Mouse (Mus musculus) thymus, adult 2 months (tissue): ENCODE data around the gene Hic2. TPM values are rescaled to one million over a fixed set of nuclear protein-coding genes. Genes with fewer than 3 reads are reported as not detected.

Experiments used
- DNase-seq: peaks from one replicate; pipeline ENCODE4 v3.0.0; 2021
- H3K27ac ChIP-seq: fragments of 200-500 bp; 2 replicates; pipeline ENCODE4 v1.5.1; 2012; ENCODE audit warnings: low read length, control low read depth; ENCODE audit not compliant: control insufficient read depth, insufficient read depth
- H3K27me3 ChIP-seq: fragments of 200-500 bp; 2 replicates; pipeline ENCODE4 v1.6.1; 2012; ENCODE audit warnings: mild to moderate bottlenecking, low read length, moderate library complexity, mixed read lengths; ENCODE audit not compliant: control insufficient read depth, insufficient read depth
- H3K36me3 ChIP-seq: fragments of 200-500 bp; 2 replicates; pipeline ENCODE4 v1.6.1; 2012; ENCODE audit warnings: mild to moderate bottlenecking, low read length, moderate library complexity; ENCODE audit not compliant: control insufficient read depth, insufficient read depth
- H3K4me1 ChIP-seq: fragments of 200-500 bp; replicated peaks from 2 replicates; pipeline ENCODE4 v1.6.1; 2012; ENCODE audit warnings: low read length; ENCODE audit not compliant: control insufficient read depth, insufficient read depth
- H3K4me3 ChIP-seq: fragments of 200-500 bp; 2 replicates; pipeline ENCODE4 v1.5.1; 2012; ENCODE audit warnings: mild to moderate bottlenecking, low read length, control low read depth, moderate library complexity; ENCODE audit not compliant: control insufficient read depth, insufficient read depth
- CTCF ChIP-seq: fragments of 200-500 bp; IDR thresholded peaks from 2 replicates; pipeline ENCODE4 v1.5.1; 2012; ENCODE audit warnings: mild to moderate bottlenecking, control low read depth, low read length, moderate library complexity, borderline replicate concordance; ENCODE audit not compliant: control insufficient read depth, poor library complexity, insufficient read depth; ENCODE audit errors: extremely low read depth
- POLR2A ChIP-seq: fragments of 200-500 bp; IDR thresholded peaks from 2 replicates; pipeline ENCODE4 v1.6.1; 2012; ENCODE audit warnings: mild to moderate bottlenecking, low read length, control low read depth, moderate library complexity; ENCODE audit not compliant: control insufficient read depth, poor library complexity, insufficient read depth; ENCODE audit errors: extremely low read depth
- WGBS: fragments of 180-500 bp; shearing (Covaris S2); methylation state at CpG from one replicate; pipeline ENCODE4 v1.1.7; 2018; 5-methylcytosine and 5-hydroxymethylcytosine counted together
- polyA plus RNA-seq: library from polyadenylated mRNA; depleted of rRNA; stranded (reverse); fragments of >200 nt; gene quantifications from 2 replicates; pipeline ENCODE4 v1.2.3, GENCODE M21; 2012

Gene Hic2
- polyA plus RNA-seq, 1 experiment: 6.0 TPM

DNA sequence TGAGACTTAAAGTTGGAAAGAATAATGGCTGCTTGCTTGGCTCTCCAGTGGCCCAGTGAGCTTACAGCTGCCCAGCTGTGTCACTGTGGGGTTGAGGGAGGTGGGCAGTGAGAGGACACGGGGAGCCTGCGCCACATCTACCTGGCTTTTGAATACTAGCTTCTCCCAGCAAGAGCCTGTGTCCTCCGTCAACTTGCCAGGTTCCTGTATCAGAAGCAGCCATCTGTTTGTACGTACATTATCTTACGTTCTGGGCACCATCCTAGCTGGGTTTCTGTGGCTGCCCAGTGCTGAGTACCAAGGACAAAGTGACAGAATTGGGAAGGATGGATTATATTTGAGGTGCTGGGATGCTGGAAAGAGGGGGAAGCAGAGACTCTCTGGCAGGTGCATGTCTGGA, 36.5 kb downstream of the Hic2 start:
- Histone ChIP-seq H3K4me3 (no peak overlapping the region), H3K27me3 (no peaks in the 10 kb centered on the region), H3K4me1 (peaks cover 5% of the 10 kb centered on the region; the same call in 1 of the 2 replicates), H3K36me3 (no peaks in the 10 kb centered on the region), H3K27ac (no peak overlapping the region)
- WGBS: 91% methylated on average over 5 of the region's 5 CpGs
- TF ChIP-seq POLR2A (no peak), CTCF (no peak)
- DNase-seq: no peak

DNA sequence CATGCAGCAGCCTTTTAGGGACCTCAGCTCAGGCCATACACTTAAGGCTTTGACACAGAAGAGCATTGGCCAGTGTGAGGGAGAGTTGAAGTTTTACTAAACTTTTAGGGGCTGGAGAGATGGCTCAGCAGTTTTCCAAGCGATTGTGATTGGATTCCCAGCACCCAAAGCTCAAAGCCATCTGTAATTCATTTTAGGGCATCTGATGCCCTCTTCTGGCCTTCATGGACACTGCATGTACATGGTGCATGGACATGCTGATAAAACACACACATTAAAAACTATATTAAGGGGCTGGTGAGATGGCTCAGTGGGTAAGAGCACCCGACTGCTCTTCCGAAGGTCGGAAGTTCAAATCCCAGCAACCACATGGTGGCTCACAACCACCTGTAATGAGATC, 37.8 kb downstream of the Hic2 start:
- TF ChIP-seq CTCF (no peak), POLR2A (no peak)
- Histone ChIP-seq H3K4me1 (peaks cover 5% of the 10 kb centered on the region; the same call in 1 of the 2 replicates), H3K27ac (no peak overlapping the region), H3K36me3 (no peaks in the 10 kb centered on the region), H3K27me3 (no peaks in the 10 kb centered on the region), H3K4me3 (no peak overlapping the region)
- peak; percentile 52 for DNase-seq
- 80% methylated on average over 4 of the region's 4 CpGs for WGBS

DNA sequence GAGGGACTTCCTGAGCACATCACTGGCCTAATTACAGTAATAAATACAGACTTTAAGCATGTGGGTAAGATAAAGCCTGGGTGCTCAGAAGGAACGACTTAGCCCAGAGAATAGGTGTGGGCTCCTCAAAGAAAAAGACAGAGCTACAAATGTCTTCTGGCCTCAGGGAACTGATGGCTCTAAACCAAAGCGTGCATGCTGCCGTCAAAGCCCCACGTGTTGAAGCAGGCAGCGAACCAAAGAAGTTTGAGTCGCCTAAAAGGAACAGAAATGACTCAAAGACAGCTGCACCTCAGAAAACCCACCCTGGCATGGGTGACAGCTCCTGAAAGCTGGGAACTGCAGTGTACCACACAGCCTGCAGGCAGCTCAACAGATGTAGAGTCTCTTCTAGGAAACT, 38.5 kb downstream of the Hic2 start:
- Histone ChIP-seq H3K4me1 (peaks cover 3% of the 10 kb centered on the region; the same call in 1 of the 2 replicates), H3K36me3 (no peaks in the 10 kb centered on the region), H3K27ac (no peak overlapping the region), H3K27me3 (no peaks in the 10 kb centered on the region), H3K4me3 (no peak overlapping the region)
- 86% methylated on average over 6 of the region's 6 CpGs for WGBS
- TF ChIP-seq POLR2A (no peak), CTCF (no peak)
- DNase-seq: no peak

DNA sequence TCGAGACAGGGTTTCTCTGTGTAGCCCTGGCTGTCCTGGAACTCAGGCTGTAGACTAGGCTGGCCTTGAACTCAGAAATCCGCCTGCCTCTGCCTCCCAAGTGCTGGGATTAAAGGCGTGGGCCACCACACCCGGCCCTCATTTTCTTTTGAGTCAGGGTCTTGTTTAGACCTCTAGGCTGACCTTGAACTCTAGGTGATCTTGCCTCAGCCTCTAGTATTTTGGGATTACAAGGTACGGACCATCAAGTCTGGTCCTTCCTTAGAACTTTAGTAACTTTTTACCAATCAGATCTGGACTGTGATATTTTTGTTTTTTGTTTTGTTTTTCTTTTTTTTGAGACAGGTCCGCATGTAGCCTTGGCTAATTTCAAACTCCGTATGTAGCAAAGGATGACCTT, 42.3 kb downstream of the Hic2 start, which contains the start of gene Tmem191c:
Tmem191c (plus strand) TSS at position 357 of the 400 bp plus-strand sequence.
- Histone ChIP-seq H3K36me3 (no peaks in the 10 kb centered on the region), H3K27ac (peak within 1 kb of the TSS; percentile 60), H3K4me3 (peak within 1 kb of the TSS; percentile 69), H3K4me1 (peaks cover 16% of the 10 kb centered on the region), H3K27me3 (no peaks in the 10 kb centered on the region)
- whole genome bisulfite sequencing: 64% methylated on average over 7 of the region's 7 CpGs
- no peak for DNase-seq
- TF ChIP-seq POLR2A: no peak
- TF ChIP-seq CTCF: no peak

DNA sequence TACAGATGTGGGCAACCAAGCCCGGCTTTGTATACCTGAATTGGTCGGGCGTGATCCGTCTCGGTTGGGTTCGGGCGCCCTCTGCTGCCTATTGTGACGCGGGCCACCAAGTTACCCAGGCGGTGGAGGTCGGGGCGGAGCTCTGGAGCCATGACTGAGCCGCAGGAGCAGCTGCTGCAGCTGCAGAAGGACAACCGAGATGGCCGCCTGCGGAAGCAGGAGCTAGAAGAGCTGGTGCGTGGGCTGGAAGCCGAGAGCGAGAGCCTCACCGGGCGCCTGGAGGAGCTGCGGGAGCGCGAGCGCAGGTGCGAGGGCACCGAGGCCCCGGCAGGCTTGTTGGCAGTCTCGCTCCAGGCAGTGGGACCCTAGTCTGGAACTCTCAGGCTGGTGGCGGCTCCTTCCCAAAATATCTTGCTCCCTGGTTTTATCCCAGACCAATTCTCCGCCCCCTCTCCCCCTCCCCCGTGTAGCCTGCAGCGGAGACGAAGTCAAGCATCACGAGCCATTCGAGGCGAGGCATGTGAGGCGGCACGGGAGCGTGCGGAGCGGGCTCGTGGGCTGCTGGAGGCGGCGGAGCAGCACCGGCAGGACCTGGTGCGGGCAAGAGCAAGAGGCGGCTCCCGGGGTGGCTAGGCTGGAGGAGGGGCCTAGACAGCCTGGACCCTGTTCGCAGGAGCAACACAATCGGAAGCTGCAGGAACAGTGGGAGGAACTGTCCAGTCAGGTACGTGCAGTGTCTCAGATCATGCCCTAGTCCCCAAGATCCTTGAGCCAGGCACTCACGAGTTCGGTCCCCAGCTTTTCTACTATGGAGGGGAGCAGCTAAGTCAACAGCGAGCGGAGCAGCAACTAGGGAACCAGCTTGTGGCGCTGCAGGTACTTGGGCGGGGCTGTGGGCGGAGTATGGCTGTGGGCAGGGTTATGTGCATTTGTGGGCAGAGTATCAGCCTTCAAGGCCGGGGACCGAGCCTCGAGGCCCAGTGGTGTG, 43.1 kb downstream of the Hic2 start:
- H3K27ac ChIP-seq: peak overlapping the region; percentile 60
- peak; percentile 97 for DNase-seq
- no peaks in the 10 kb centered on the region for H3K36me3 ChIP-seq
- TF ChIP-seq CTCF (peak; percentile 89), POLR2A (peak; percentile 83)
- under 1% methylated on average over 61 of the region's 62 CpGs for WGBS
- no peaks in the 10 kb centered on the region for H3K27me3 ChIP-seq
- peak overlapping the region; percentile 69 for H3K4me3 ChIP-seq
- H3K4me1 ChIP-seq: peaks cover 16% of the 10 kb centered on the region

DNA sequence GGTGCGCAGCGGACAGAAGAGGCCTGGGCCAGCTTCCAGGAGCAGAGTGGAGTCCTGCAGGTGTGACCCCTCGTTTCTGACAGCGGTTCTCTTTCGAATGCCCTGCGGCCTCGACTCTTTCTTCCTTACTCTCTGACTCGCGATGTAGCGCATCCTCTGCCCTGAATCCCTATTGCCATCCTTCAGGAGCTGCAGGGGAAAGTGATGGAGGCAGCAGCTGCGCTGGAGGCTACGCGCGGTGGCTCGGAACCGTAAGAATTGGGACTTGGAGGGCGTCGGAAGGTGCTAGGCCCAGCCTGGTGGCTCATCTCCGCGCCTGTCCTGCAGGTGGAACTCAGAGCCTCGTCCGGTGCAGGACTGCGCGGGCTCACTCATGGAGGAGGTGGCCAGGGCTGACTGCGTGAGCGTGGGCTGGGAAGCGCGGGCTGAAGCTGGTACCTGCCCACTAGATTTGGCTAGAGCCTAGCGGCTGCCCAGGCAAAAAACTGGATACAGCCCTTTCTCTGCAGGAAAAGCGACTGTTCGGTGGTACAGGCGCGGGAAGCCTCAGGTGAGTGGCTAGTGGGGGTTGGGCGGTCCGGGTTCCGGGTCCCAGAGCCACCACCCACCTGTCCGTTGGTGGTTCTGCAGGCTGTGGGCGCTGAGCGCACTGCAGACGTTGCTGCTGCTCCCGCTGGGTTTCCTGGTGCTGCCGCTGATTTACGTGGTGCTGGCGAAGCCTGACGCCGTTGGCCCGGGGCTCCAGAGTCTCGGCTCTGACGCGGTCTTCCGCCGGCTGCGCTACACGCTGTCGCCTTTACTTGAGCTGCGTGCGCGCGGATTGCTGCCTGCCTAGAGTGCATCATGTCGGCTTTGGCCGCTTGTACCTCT, 44.2 kb downstream of the Hic2 start:
- TF ChIP-seq CTCF: no peak
- TF ChIP-seq POLR2A: 0 out of 2 replicates have a peak, but pooled peaks have one; percentile 19
- peaks cover 16% of the 10 kb centered on the region for H3K4me1 ChIP-seq
- peak; percentile 65 for DNase-seq
- peak overlapping the region; percentile 69 for H3K4me3 ChIP-seq
- WGBS: 6% methylated on average over 61 of the region's 61 CpGs
- H3K27ac ChIP-seq: no peak overlapping the region
- peaks cover 7% of the 10 kb centered on the region for H3K36me3 ChIP-seq
- no peaks in the 10 kb centered on the region for H3K27me3 ChIP-seq
